Mouse (Mus musculus) MEL (cell line): ENCODE measurements around the gene Atf7ip.

ENCODE experiments used
- CTCF ChIP-seq, 3 experiments: IDR thresholded peaks in 2 of 3; conservative IDR thresholded peaks in 1 of 3; 2 replicates each; pipeline ENCODE4 v1.5.1; 2011 to 2012; ENCODE audit warnings: low read length in 3 of 3, low read depth in 2 of 3, mild to moderate bottlenecking in 2 of 3, improper control_type of control experiment in 1 of 3, inconsistent platforms in 1 of 3, mixed read lengths in 1 of 3, moderate library complexity in 1 of 3; ENCODE audit not compliant: control insufficient read depth in 1 of 3, insufficient read depth in 1 of 3, poor library complexity in 1 of 3, severe bottlenecking in 1 of 3
- E2F4 ChIP-seq: IDR thresholded peaks from 2 replicates; pipeline ENCODE4 v1.6.1; 2011; ENCODE audit warnings: low read depth, low read length, improper control_type of control experiment, borderline replicate concordance
- JUND ChIP-seq: IDR thresholded peaks from 2 replicates; pipeline ENCODE4 v1.6.1; 2011; ENCODE audit warnings: low read depth, mild to moderate bottlenecking, improper control_type of control experiment, low read length
- POLR2A ChIP-seq, 2 experiments: IDR thresholded peaks; 2 replicates each; pipeline ENCODE4 v1.6.1; 2011 to 2012; ENCODE audit warnings: low read length in 2 of 2, mild to moderate bottlenecking in 2 of 2, control low read depth in 1 of 2, improper control_type of control experiment in 1 of 2, low read depth in 1 of 2, moderate library complexity in 1 of 2; ENCODE audit not compliant: control insufficient read depth in 1 of 2, insufficient read depth in 1 of 2, poor library complexity in 1 of 2
- SMC3 ChIP-seq: IDR thresholded peaks from 2 replicates; pipeline ENCODE4 v1.6.1; 2011; ENCODE audit warnings: low read depth, low read length, improper control_type of control experiment
- TBP ChIP-seq: IDR thresholded peaks from 2 replicates; pipeline ENCODE4 v1.8.0; 2011; ENCODE audit warnings: low read depth, low read length, improper control_type of control experiment
- TCF12 ChIP-seq: IDR thresholded peaks from 2 replicates; pipeline ENCODE4 v1.6.1; 2014; ENCODE audit warnings: low read depth, mild to moderate bottlenecking, inconsistent platforms, low read length, improper control_type of control experiment, moderate library complexity

DNA sequence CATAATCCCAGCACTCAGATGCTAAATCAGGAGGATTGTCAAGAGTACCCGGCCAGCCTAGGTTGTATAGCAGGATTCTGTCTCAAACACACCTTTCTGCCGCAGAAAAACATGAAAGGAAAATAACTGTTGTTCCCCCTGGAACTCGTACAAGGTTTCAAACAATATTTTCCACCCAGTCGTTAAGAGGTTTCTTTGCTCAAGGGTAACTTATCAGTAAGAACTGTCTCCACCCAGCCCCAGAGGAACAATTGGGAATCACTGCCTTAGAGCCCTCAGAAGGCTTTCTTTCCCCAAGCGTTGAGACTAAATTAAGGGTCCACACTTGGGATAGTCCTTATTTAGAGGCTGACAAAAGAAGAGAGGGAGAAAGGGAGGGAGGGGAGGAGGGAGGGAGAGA is 34.4 kb upstream of the Atf7ip start:
- TF ChIP-seq SMC3 (no peak), CTCF (IDR thresholded peaks at IDR 0.05 in 2 of 3, conservative IDR thresholded peaks at IDR 0.05 in 1 of 3; ENCODE audit: control insufficient read depth in 1 of 3, insufficient read depth in 1 of 3, low read depth in 2 of 3, low read length in 3 of 3, poor library complexity in 1 of 3, severe bottlenecking in 1 of 3) (no peak), E2F4 (no peak), POLR2A (IDR thresholded peaks at IDR 0.05; ENCODE audit: control insufficient read depth in 1 of 2, insufficient read depth in 1 of 2, low read depth in 1 of 2, low read length in 2 of 2, poor library complexity in 1 of 2) (no peak), TBP (peak; percentile 86), TCF12 (no peak), JUND (no peak)
